In the genomic region with DNA sequence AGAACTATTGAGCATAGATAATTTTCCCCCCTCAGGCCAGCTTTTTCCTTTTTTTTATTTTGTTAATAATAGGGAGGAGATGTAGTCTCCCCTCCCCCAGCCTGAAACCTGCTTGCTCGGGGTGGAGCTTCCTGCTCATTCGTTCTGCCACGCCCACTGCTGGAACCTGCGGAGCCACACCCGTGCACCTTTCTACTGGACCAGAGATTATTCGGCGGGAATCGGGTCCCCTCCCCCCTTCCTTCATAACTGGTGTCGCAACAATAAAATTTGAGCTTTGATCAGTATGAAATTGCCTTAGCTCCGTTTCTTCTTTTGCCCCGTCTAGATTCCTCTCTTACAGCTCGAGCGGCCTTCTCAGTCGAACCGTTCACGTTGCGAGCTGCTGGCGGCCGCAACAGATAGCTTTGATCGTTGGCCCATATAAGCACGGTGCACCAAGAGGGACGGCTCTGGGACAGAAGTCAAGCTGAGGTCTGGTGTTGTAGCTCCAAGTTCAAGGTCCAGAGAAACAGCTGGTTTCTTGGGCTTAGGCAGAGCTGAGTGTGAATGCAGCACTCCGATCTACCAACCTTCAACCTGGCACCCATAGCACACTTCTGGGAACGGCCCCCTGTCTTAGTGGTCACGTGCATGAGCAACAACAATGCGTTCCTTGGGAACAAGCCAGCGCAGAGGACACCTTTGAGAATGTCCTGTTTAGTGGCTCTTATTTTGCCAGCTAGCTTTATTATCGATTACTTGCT, we compare ENCODE assay signal across 15 mouse cellular contexts. TPM values are rescaled to one million over a fixed set of nuclear protein-coding genes. Genes with fewer than 3 reads are reported as not detected.
DNase-seq lines count a peak whose midpoint lies in the region; ATAC-seq and TF ChIP-seq lines count a peak whose summit lies in the region.
"Not testable (repeated sequence)": the region's sequence is repeated elsewhere in the genome, so short reads cannot be mapped to it uniquely, and the experiment has no call there.
"Had no signal": no experiment of that assay in that cellular context is flagged by ENCODE, and none has a peak within 500 bp of the region (broad histone marks: within the 10 kb centered on the region; RNA-seq: fewer than 3 reads in every experiment).

No protein-coding gene starts in this region.

- peak overlapping the region; percentile 15; the same call in 1 of the 2 replicates for H3K4me2 ChIP-seq in forebrain, embryonic 12.5 days
- 0 out of 2 replicates have a peak overlapping the region, but pooled peaks have one; percentile 1 for H3K4me2 ChIP-seq in heart, embryonic 14.5 days (ENCODE audit: low read length)
- not testable (repeated sequence) for H3K4me2 ChIP-seq in liver, postnatal 0 days (ENCODE audit: low read depth, low read length); stomach, postnatal 0 days (replicated peaks; ENCODE audit: low read depth)
- H3K4me2 ChIP-seq in midbrain, embryonic 12.5 days (replicated peaks) = peak overlapping the region; percentile 28

- not testable (repeated sequence) for H3K9ac ChIP-seq in forebrain, embryonic 12.5 days; heart, embryonic 14.5 days (ENCODE audit: low read length); liver, postnatal 0 days (replicated peaks); midbrain, embryonic 12.5 days (replicated peaks); stomach, postnatal 0 days (ENCODE audit: low read length)

- DNase-seq in kidney, adult 11 months = peak; percentile 35
- DNase-seq in kidney, postnatal 36 days = peak; percentile 21 to 44
- DNase-seq in liver, postnatal 0 days = not testable (repeated sequence)
- peak; percentile 24 for DNase-seq in stomach, postnatal 0 days (ENCODE audit: low spot score)

- not testable (repeated sequence) for TF ChIP-seq CTCF in liver, postnatal 0 days (IDR thresholded peaks at IDR 0.05; ENCODE audit: low read depth); stomach, postnatal 0 days (IDR thresholded peaks at IDR 0.05; ENCODE audit: low read depth)

- H3K9me3 ChIP-seq in forebrain, embryonic 12.5 days; heart, embryonic 14.5 days (ENCODE audit: control insufficient read depth, low read length); liver, postnatal 0 days (ENCODE audit: low read length); midbrain, embryonic 12.5 days; stomach, postnatal 0 days (ENCODE audit: control insufficient read depth, low read length): not testable (repeated sequence)

- WGBS in forebrain, embryonic 12.5 days = 13% methylated on average over 22 of the region's 28 CpGs
- 13% methylated on average over 20 of the region's 28 CpGs for WGBS in heart, embryonic 14.5 days
- WGBS in liver, postnatal 0 days (ENCODE audit: insufficient replicate concordance) = 27% methylated on average over 23 of the region's 28 CpGs
- 12% methylated on average over 22 of the region's 28 CpGs for WGBS in midbrain, embryonic 12.5 days
- 10% methylated on average over 22 of the region's 28 CpGs for WGBS in stomach, postnatal 0 days

- peaks cover 50% of the 10 kb centered on the region for H3K27me3 ChIP-seq in forebrain, embryonic 12.5 days
- peaks cover 47% of the 10 kb centered on the region for H3K27me3 ChIP-seq in heart, embryonic 14.5 days (ENCODE audit: control insufficient read depth, insufficient read depth, low read length)
- peaks cover 32% of the 10 kb centered on the region for H3K27me3 ChIP-seq in liver, postnatal 0 days (ENCODE audit: insufficient read depth, low read length)
- H3K27me3 ChIP-seq in midbrain, embryonic 12.5 days = peaks cover 48% of the 10 kb centered on the region
- not testable (repeated sequence) for H3K27me3 ChIP-seq in stomach, postnatal 0 days (ENCODE audit: control insufficient read depth, insufficient read depth, low read length)

- not testable (repeated sequence) for H3K36me3 ChIP-seq in forebrain, embryonic 12.5 days (replicated peaks); heart, embryonic 14.5 days (ENCODE audit: control insufficient read depth, insufficient read depth, low read length); liver, postnatal 0 days (replicated peaks; ENCODE audit: insufficient read depth, low read length); midbrain, embryonic 12.5 days; stomach, postnatal 0 days (ENCODE audit: control insufficient read depth, insufficient read depth, low read length)

- TF ChIP-seq EP300 in liver, postnatal 0 days (IDR thresholded peaks at IDR 0.05; ENCODE audit: low read depth); stomach, postnatal 0 days (optimal IDR thresholded peaks at IDR 0.05): not testable (repeated sequence)

- not testable (repeated sequence) for H3K4me1 ChIP-seq in brown adipose tissue, adult 24 weeks (ENCODE audit: control insufficient read depth, insufficient read depth, insufficient read length, low read length); forebrain, embryonic 12.5 days; heart, embryonic 14.5 days (ENCODE audit: control insufficient read depth in 2 of 2, insufficient read depth in 2 of 2, low read length in 2 of 2); liver, postnatal 0 days (ENCODE audit: insufficient read depth); midbrain, embryonic 12.5 days; stomach, postnatal 0 days (replicated peaks; ENCODE audit: control insufficient read depth, insufficient read depth)

- peak overlapping the region; percentile 2; the same call in 1 of the 2 replicates for H3K4me3 ChIP-seq in brown adipose tissue, adult 24 weeks (ENCODE audit: insufficient read depth, low read depth, low read length)
- H3K4me3 ChIP-seq in forebrain, embryonic 12.5 days (replicated peaks); heart, embryonic 14.5 days (ENCODE audit: control insufficient read depth in 1 of 2, insufficient read depth in 1 of 2, low read depth in 1 of 2, low read length in 2 of 2); liver, postnatal 0 days (ENCODE audit: low read depth, low read length); midbrain, embryonic 12.5 days; stomach, postnatal 0 days (ENCODE audit: low read depth, low read length): not testable (repeated sequence)

- not testable (repeated sequence) for H3K27ac ChIP-seq in brown adipose tissue, adult 24 weeks (replicated peaks; ENCODE audit: low read depth, low read length); forebrain, embryonic 12.5 days; heart, embryonic 14.5 days (replicated peaks in 1 of 2; ENCODE audit: control insufficient read depth in 1 of 2, insufficient read depth in 1 of 2, low read depth in 2 of 2, low read length in 2 of 2); liver, postnatal 0 days (ENCODE audit: low read depth); midbrain, embryonic 12.5 days (replicated peaks); stomach, postnatal 0 days (replicated peaks)

- not testable (repeated sequence) for ATAC-seq in forebrain, embryonic 12.5 days (ENCODE audit: low FRiP score); heart, embryonic 14.5 days (ENCODE audit: insufficient number of reproducible peaks, insufficient read depth, low FRiP score, low read depth); midbrain, embryonic 12.5 days (ENCODE audit: low FRiP score, low read depth)
- ATAC-seq in liver, postnatal 0 days = 0 out of 2 replicates have a peak, but pooled peaks have one; percentile 36
- peak; percentile 75 for ATAC-seq in stomach, postnatal 0 days (ENCODE audit: low FRiP score, low TSS enrichment)

RNA-seq across cellular contexts. Expression of gene Olig1, which starts 14.0 kb away (rescaled TPM):
- 0.63 and 2.3 TPM in 2 replicates for polyA plus RNA-seq in brown adipose tissue, adult 24 weeks (2012; ENCODE audit: insufficient read depth, insufficient read length, missing spikeins)
- 9.9 and 11.8 TPM in 2 replicates for polyA plus RNA-seq in forebrain, embryonic 12.5 days (2016; fragmentation: Nextera tagmentation; extraction: Ambion mirVana)
- 0.09 TPM in 1 of 2 replicates, not detected in the other for polyA plus RNA-seq in heart, embryonic 14.5 days (2014; fragmentation: Nextera tagmentation; extraction: Ambion mirVana)
- polyA plus RNA-seq in liver, postnatal 0 days (2015; fragmentation: Nextera tagmentation; extraction: Ambion mirVana) = 0.28 and 0.33 TPM in 2 replicates
- 2.4 and 5.1 TPM in 2 replicates for polyA plus RNA-seq in midbrain, embryonic 12.5 days (2016; fragmentation: Nextera tagmentation; extraction: Ambion mirVana)
- 0.04 and 0.06 TPM in 2 replicates for polyA plus RNA-seq in stomach, postnatal 0 days (2015; fragmentation: Nextera tagmentation; extraction: Ambion mirVana)
- polyA plus RNA-seq: activated CD4-positive, CD25-positive, alpha-beta regulatory T cell, adult 4 months had no signal

RNA-seq across cellular contexts. Expression of gene Olig2, which starts 30.3 kb away (rescaled TPM):
- not detected in 2 replicates for polyA plus RNA-seq in brown adipose tissue, adult 24 weeks (2012; ENCODE audit: insufficient read depth, insufficient read length, missing spikeins)
- polyA plus RNA-seq in forebrain, embryonic 12.5 days (2016; fragmentation: Nextera tagmentation; extraction: Ambion mirVana) = 20.8 and 28.1 TPM in 2 replicates
- polyA plus RNA-seq in heart, embryonic 14.5 days (2014; fragmentation: Nextera tagmentation; extraction: Ambion mirVana) = not detected in 2 replicates
- not detected in 2 replicates for polyA plus RNA-seq in liver, postnatal 0 days (2015; fragmentation: Nextera tagmentation; extraction: Ambion mirVana)
- polyA plus RNA-seq in midbrain, embryonic 12.5 days (2016; fragmentation: Nextera tagmentation; extraction: Ambion mirVana) = 5.9 and 11.3 TPM in 2 replicates
- polyA plus RNA-seq in stomach, postnatal 0 days (2015; fragmentation: Nextera tagmentation; extraction: Ambion mirVana) = not detected in 2 replicates
- polyA plus RNA-seq: activated CD4-positive, CD25-positive, alpha-beta regulatory T cell, adult 4 months; heart, adult 2 months; kidney, embryonic 16.5 days; limb, embryonic 15.5 days; lung, adult 2 months; testis, adult 2 months; urinary bladder, adult 2 months had no signal
